Mouse (Mus musculus): ENCODE results near the gene Duxbl2. TPM values are rescaled to one million over a fixed set of nuclear protein-coding genes. Genes with fewer than 3 reads are reported as not detected.
"Not testable (repeated sequence)": the region's sequence is repeated elsewhere in the genome, so short reads cannot be mapped to it uniquely, and the experiment has no call there.

Duxbl2 gene
- 3.8 TPM in 1 of 2 replicates, not detected in the other for polyA plus RNA-seq (2015; fragmentation: Nextera tagmentation; extraction: Ambion mirVana)

- H3K9ac ChIP-seq (replicated peaks); ATAC-seq (replicated peaks); H3K9me3 ChIP-seq; H3K27me3 ChIP-seq; H3K4me2 ChIP-seq (replicated peaks); H3K4me3 ChIP-seq; H3K27ac ChIP-seq (replicated peaks); H3K36me3 ChIP-seq; H3K4me1 ChIP-seq: not testable (repeated sequence)
- WGBS = no CpG with 5 or more reads among the region's 7 CpGs
Observed at GRCm38 (mm10) chr14:26118150-26118549, at the start of gene Duxbl2. Duxbl2 (plus strand) TSS chr14:26118349.

GRCm38 (mm10) chr14:26076620-26077390 is 41.3 kb upstream of the Duxbl2 start:
- not testable (repeated sequence) for H3K4me2 ChIP-seq (replicated peaks); H3K4me1 ChIP-seq; ATAC-seq (replicated peaks); H3K9me3 ChIP-seq; H3K4me3 ChIP-seq; H3K27ac ChIP-seq (replicated peaks); H3K36me3 ChIP-seq; H3K27me3 ChIP-seq; H3K9ac ChIP-seq (replicated peaks)
- WGBS = no CpG with 5 or more reads among the region's 5 CpGs

- not testable (repeated sequence) for H3K36me3 ChIP-seq; H3K27ac ChIP-seq (replicated peaks); H3K9ac ChIP-seq (replicated peaks); H3K9me3 ChIP-seq; H3K4me1 ChIP-seq; ATAC-seq (replicated peaks); H3K4me2 ChIP-seq (replicated peaks); H3K27me3 ChIP-seq; H3K4me3 ChIP-seq
- no CpG with 5 or more reads among the region's 6 CpGs for WGBS
Observed at GRCm38 (mm10) chr14:26081216-26081615, 36.9 kb upstream of the Duxbl2 start, which contains the start of gene Cphx2. Cphx2 (plus strand) TSS chr14:26081516.

GRCm38 (mm10) chr14:26081997-26082396 is 36.2 kb upstream of the Duxbl2 start, which contains the start of gene Cphx3:
Cphx3 (plus strand) TSS chr14:26082297.
- H3K9me3 ChIP-seq; H3K4me3 ChIP-seq; H3K27ac ChIP-seq (replicated peaks); H3K9ac ChIP-seq (replicated peaks); H3K27me3 ChIP-seq; H3K36me3 ChIP-seq; ATAC-seq (replicated peaks); H3K4me1 ChIP-seq; H3K4me2 ChIP-seq (replicated peaks): not testable (repeated sequence)
- no CpG with 5 or more reads among the region's 1 CpGs for WGBS

- H3K4me2 ChIP-seq (replicated peaks); ATAC-seq (replicated peaks); H3K27ac ChIP-seq (replicated peaks); H3K36me3 ChIP-seq; H3K9ac ChIP-seq (replicated peaks); H3K4me1 ChIP-seq; H3K9me3 ChIP-seq; H3K4me3 ChIP-seq; H3K27me3 ChIP-seq: not testable (repeated sequence)
- no CpG with 5 or more reads among the region's 3 CpGs for WGBS
Observed at GRCm38 (mm10) chr14:26097622-26098021, 20.5 kb upstream of the Duxbl2 start.

- peak; percentile 82 for ATAC-seq (replicated peaks)
- H3K36me3 ChIP-seq; H3K4me2 ChIP-seq (replicated peaks); H3K4me3 ChIP-seq; H3K27ac ChIP-seq (replicated peaks); H3K9ac ChIP-seq (replicated peaks); H3K4me1 ChIP-seq; H3K9me3 ChIP-seq; H3K27me3 ChIP-seq: not testable (repeated sequence)
- WGBS = no CpG with 5 or more reads among the region's 18 CpGs
Observed at GRCm38 (mm10) chr14:26118550-26119000, 426 bp downstream of the Duxbl2 start.

- not testable (repeated sequence) for H3K4me1 ChIP-seq; H3K36me3 ChIP-seq; H3K4me2 ChIP-seq (replicated peaks); H3K4me3 ChIP-seq; H3K27ac ChIP-seq (replicated peaks); H3K9ac ChIP-seq (replicated peaks); ATAC-seq (replicated peaks); H3K9me3 ChIP-seq; H3K27me3 ChIP-seq
- no CpG with 5 or more reads among the region's 7 CpGs for WGBS
Observed at GRCm38 (mm10) chr14:26119095-26119494, 946 bp downstream of the Duxbl2 start.

- not testable (repeated sequence) for ATAC-seq (replicated peaks); H3K9me3 ChIP-seq; H3K36me3 ChIP-seq; H3K4me3 ChIP-seq; H3K4me2 ChIP-seq (replicated peaks); H3K27me3 ChIP-seq; H3K27ac ChIP-seq (replicated peaks); H3K9ac ChIP-seq (replicated peaks); H3K4me1 ChIP-seq
- WGBS = no CpG with 5 or more reads among the region's 2 CpGs
Observed at GRCm38 (mm10) chr14:26147095-26147494, 28.9 kb downstream of the Duxbl2 start.

GRCm38 (mm10) chr14:26156032-26156431 is 37.9 kb downstream of the Duxbl2 start:
- H3K9me3 ChIP-seq; H3K4me2 ChIP-seq (replicated peaks); H3K27ac ChIP-seq (replicated peaks); ATAC-seq (replicated peaks); H3K27me3 ChIP-seq; H3K4me1 ChIP-seq; H3K4me3 ChIP-seq; H3K36me3 ChIP-seq; H3K9ac ChIP-seq (replicated peaks): not testable (repeated sequence)
- no CpG with 5 or more reads among the region's 7 CpGs for WGBS

- not testable (repeated sequence) for H3K27me3 ChIP-seq; H3K4me2 ChIP-seq (replicated peaks); H3K36me3 ChIP-seq; H3K9ac ChIP-seq (replicated peaks); H3K9me3 ChIP-seq; ATAC-seq (replicated peaks); H3K4me3 ChIP-seq; H3K4me1 ChIP-seq; H3K27ac ChIP-seq (replicated peaks)
- no CpG with 5 or more reads among the region's 9 CpGs for WGBS
Observed at GRCm38 (mm10) chr14:26161156-26161555, 43.0 kb downstream of the Duxbl2 start.

- H3K9ac ChIP-seq (replicated peaks) = not testable (repeated sequence)
Observed at GRCm38 (mm10) chr14:26162423-26162822, 44.3 kb downstream of the Duxbl2 start.

GRCm38 (mm10) chr14:26165266-26165665 is 47.1 kb downstream of the Duxbl2 start:
- H3K27ac ChIP-seq (replicated peaks); H3K9me3 ChIP-seq; H3K9ac ChIP-seq (replicated peaks); ATAC-seq (replicated peaks); H3K27me3 ChIP-seq; H3K4me3 ChIP-seq; H3K36me3 ChIP-seq; H3K4me1 ChIP-seq; H3K4me2 ChIP-seq (replicated peaks): not testable (repeated sequence)
- no CpG with 5 or more reads among the region's 12 CpGs for WGBS

More at GRCm38 (mm10) chr14:26162423-26162822, 44.3 kb downstream of the Duxbl2 start:
- WGBS = no CpG with 5 or more reads among the region's 5 CpGs
- not testable (repeated sequence) for H3K4me2 ChIP-seq (replicated peaks); H3K4me3 ChIP-seq; ATAC-seq (replicated peaks); H3K9me3 ChIP-seq; H3K27me3 ChIP-seq; H3K4me1 ChIP-seq; H3K27ac ChIP-seq (replicated peaks); H3K36me3 ChIP-seq

GRCm38 (mm10) chr14:26173955-26174354 is 55.8 kb downstream of the Duxbl2 start:
- not testable (repeated sequence) for ATAC-seq (replicated peaks); H3K4me3 ChIP-seq; H3K9me3 ChIP-seq; H3K4me2 ChIP-seq (replicated peaks); H3K36me3 ChIP-seq; H3K4me1 ChIP-seq; H3K27ac ChIP-seq (replicated peaks); H3K27me3 ChIP-seq; H3K9ac ChIP-seq (replicated peaks)
- WGBS = no CpG with 5 or more reads among the region's 3 CpGs

Data from forebrain, embryonic 15.5 days (tissue).